Mouse (Mus musculus): ENCODE data around the gene Afap1l2. TPM values are rescaled to one million over a fixed set of nuclear protein-coding genes. Genes with fewer than 3 reads are reported as not detected.

Afap1l2 gene
- polyA plus RNA-seq, 1 experiment from 2014 or later, result 15.5 TPM

GRCm38 (mm10) chr19:56892586-56892985, 115.4 kb downstream of the Afap1l2 start:
- no peak for TF ChIP-seq EP300 (IDR thresholded peaks at IDR 0.05)
- no peak for TF ChIP-seq CTCF (IDR thresholded peaks at IDR 0.05)
- H3K9me3 ChIP-seq (ENCODE audit: low read length), result no peaks in the 10 kb centered on the region

GRCm38 (mm10) chr19:56891438-56891837, 116.6 kb downstream of the Afap1l2 start:
- H3K27me3 ChIP-seq (replicated peaks; ENCODE audit: insufficient read depth, low read length), result no peaks in the 10 kb centered on the region
- H3K27ac ChIP-seq (ENCODE audit: low read length), result no peak overlapping the region
- H3K4me1 ChIP-seq (ENCODE audit: insufficient read depth, low read depth, low read length), result no peaks in the 10 kb centered on the region
- H3K36me3 ChIP-seq (ENCODE audit: insufficient read depth, low read length), result no peaks in the 10 kb centered on the region
- no peak for DNase-seq (ENCODE audit: low spot score)
- H3K9ac ChIP-seq (replicated peaks; ENCODE audit: low read depth), result no peak overlapping the region
- ATAC-seq, result peak; percentile 25; the same call in 1 of the 2 replicates
- no peak overlapping the region for H3K4me3 ChIP-seq (ENCODE audit: low read depth, low read length)
- 52% methylated on average over 2 of the region's 2 CpGs for WGBS
- H3K4me2 ChIP-seq (replicated peaks; ENCODE audit: low read depth, low read length), result no peak overlapping the region
- H3K9me3 ChIP-seq (ENCODE audit: low read length), result no peaks in the 10 kb centered on the region
- no peak for TF ChIP-seq CTCF (IDR thresholded peaks at IDR 0.05)
- TF ChIP-seq EP300 (IDR thresholded peaks at IDR 0.05), result no peak

More at GRCm38 (mm10) chr19:56892586-56892985, 115.4 kb downstream of the Afap1l2 start:
- DNase-seq (ENCODE audit: low spot score), result no peak
- 83% methylated on average over 5 of the region's 5 CpGs for whole genome bisulfite sequencing
- Histone ChIP-seq H3K27me3 (replicated peaks; ENCODE audit: insufficient read depth, low read length) (no peaks in the 10 kb centered on the region), H3K4me1 (ENCODE audit: insufficient read depth, low read depth, low read length) (no peaks in the 10 kb centered on the region), H3K9ac (replicated peaks; ENCODE audit: low read depth) (no peak overlapping the region), H3K4me2 (replicated peaks; ENCODE audit: low read depth, low read length) (no peak overlapping the region), H3K36me3 (ENCODE audit: insufficient read depth, low read length) (no peaks in the 10 kb centered on the region), H3K4me3 (ENCODE audit: low read depth, low read length) (no peak overlapping the region), H3K27ac (ENCODE audit: low read length) (no peak overlapping the region)
- no peak for ATAC-seq

- Histone ChIP-seq H3K4me3 (ENCODE audit: low read depth, low read length) (no peak overlapping the region), H3K27ac (ENCODE audit: low read length) (no peak overlapping the region), H3K27me3 (replicated peaks; ENCODE audit: insufficient read depth, low read length) (no peaks in the 10 kb centered on the region), H3K9me3 (ENCODE audit: low read length) (no peaks in the 10 kb centered on the region), H3K4me2 (replicated peaks; ENCODE audit: low read depth, low read length) (no peak overlapping the region), H3K9ac (replicated peaks; ENCODE audit: low read depth) (no peak overlapping the region), H3K36me3 (ENCODE audit: insufficient read depth, low read length) (no peaks in the 10 kb centered on the region), H3K4me1 (ENCODE audit: insufficient read depth, low read depth, low read length) (no peaks in the 10 kb centered on the region)
- ATAC-seq (no peak), DNase-seq (ENCODE audit: low spot score) (no peak)
- no peak for TF ChIP-seq CTCF (IDR thresholded peaks at IDR 0.05)
- TF ChIP-seq EP300 (IDR thresholded peaks at IDR 0.05), result no peak
- 76% methylated on average over 5 of the region's 5 CpGs for WGBS
Measured at GRCm38 (mm10) chr19:56888654-56889053, 119.4 kb downstream of the Afap1l2 start.

GRCm38 (mm10) chr19:56887879-56888278, 120.1 kb downstream of the Afap1l2 start:
- H3K4me1 ChIP-seq (ENCODE audit: insufficient read depth, low read depth, low read length), result no peaks in the 10 kb centered on the region
- ATAC-seq, result no peak
- no peaks in the 10 kb centered on the region for H3K36me3 ChIP-seq (ENCODE audit: insufficient read depth, low read length)
- no peak overlapping the region for H3K27ac ChIP-seq (ENCODE audit: low read length)
- no peaks in the 10 kb centered on the region for H3K27me3 ChIP-seq (replicated peaks; ENCODE audit: insufficient read depth, low read length)
- no peak overlapping the region for H3K4me3 ChIP-seq (ENCODE audit: low read depth, low read length)
- no peak for TF ChIP-seq EP300 (IDR thresholded peaks at IDR 0.05)
- no peak for TF ChIP-seq CTCF (IDR thresholded peaks at IDR 0.05)
- no peak overlapping the region for H3K9ac ChIP-seq (replicated peaks; ENCODE audit: low read depth)
- 77% methylated on average over 10 of the region's 10 CpGs for WGBS
- H3K9me3 ChIP-seq (ENCODE audit: low read length), result no peaks in the 10 kb centered on the region
- DNase-seq (ENCODE audit: low spot score), result no peak
- H3K4me2 ChIP-seq (replicated peaks; ENCODE audit: low read depth, low read length), result no peak overlapping the region

- no peak overlapping the region for H3K4me2 ChIP-seq (replicated peaks; ENCODE audit: low read depth, low read length)
- peaks cover 29% of the 10 kb centered on the region for H3K27me3 ChIP-seq (replicated peaks; ENCODE audit: insufficient read depth, low read length)
- 52% methylated on average over 6 of the region's 6 CpGs for WGBS
- TF ChIP-seq EP300 (IDR thresholded peaks at IDR 0.05) (no peak), CTCF (IDR thresholded peaks at IDR 0.05) (no peak)
- ATAC-seq (no peak), DNase-seq (ENCODE audit: low spot score) (no peak)
- no peak overlapping the region for H3K4me3 ChIP-seq (ENCODE audit: low read depth, low read length)
- no peak overlapping the region for H3K27ac ChIP-seq (ENCODE audit: low read length)
- no peaks in the 10 kb centered on the region for H3K9me3 ChIP-seq (ENCODE audit: low read length)
- peaks cover 11% of the 10 kb centered on the region for H3K4me1 ChIP-seq (ENCODE audit: insufficient read depth, low read depth, low read length)
- no peaks in the 10 kb centered on the region for H3K36me3 ChIP-seq (ENCODE audit: insufficient read depth, low read length)
- H3K9ac ChIP-seq (replicated peaks; ENCODE audit: low read depth), result no peak overlapping the region
Measured at GRCm38 (mm10) chr19:56877364-56877763, 130.7 kb downstream of the Afap1l2 start.

GRCm38 (mm10) chr19:56874601-56875315, 133.3 kb downstream of the Afap1l2 start:
- no peaks in the 10 kb centered on the region for H3K9me3 ChIP-seq (ENCODE audit: low read length)
- H3K27me3 ChIP-seq (replicated peaks; ENCODE audit: insufficient read depth, low read length), result peaks cover 30% of the 10 kb centered on the region
- DNase-seq (ENCODE audit: low spot score) (no peak), ATAC-seq (no peak)
- H3K4me2 ChIP-seq (replicated peaks; ENCODE audit: low read depth, low read length), result peak overlapping the region; percentile 82
- peak overlapping the region; percentile 43 for H3K4me3 ChIP-seq (ENCODE audit: low read depth, low read length)
- 7% methylated on average over 29 of the region's 30 CpGs for WGBS
- no peaks in the 10 kb centered on the region for H3K36me3 ChIP-seq (ENCODE audit: insufficient read depth, low read length)
- TF ChIP-seq CTCF (IDR thresholded peaks at IDR 0.05), result no peak
- no peak for TF ChIP-seq EP300 (IDR thresholded peaks at IDR 0.05)
- H3K9ac ChIP-seq (replicated peaks; ENCODE audit: low read depth), result no peak overlapping the region
- H3K4me1 ChIP-seq (ENCODE audit: insufficient read depth, low read depth, low read length), result peaks cover 11% of the 10 kb centered on the region
- no peak overlapping the region for H3K27ac ChIP-seq (ENCODE audit: low read length)

All from lung, postnatal 0 days (tissue).